Mouse (Mus musculus) G1E (cell line): ENCODE measurements at regions not wholly inside any gene's neighbourhood (a gene's known extent, or its start where the extent isn't known, plus 50 kb on each side); places are given as distances from the start of the nearest gene placed in this dataset.

Experiments
- ATAC-seq: 2 replicates; pipeline ENCODE4 v1.8.0; 2016; ENCODE audit warnings: mild to moderate bottlenecking; ENCODE audit not compliant: insufficient number of reproducible peaks, poor library complexity, low FRiP score, severe bottlenecking; ENCODE audit errors: extremely low read depth
- DNase-seq: peaks from one replicate; pipeline ENCODE4 v3.0.0; 2012; ENCODE audit warnings: low spot score
- H3K27me3 ChIP-seq: 2 replicates; pipeline ENCODE4 v1.6.1; 2012; ENCODE audit warnings: mild to moderate bottlenecking, low read length, inconsistent platforms; ENCODE audit not compliant: insufficient read depth
- H3K36me3 ChIP-seq: replicated peaks from 2 replicates; pipeline ENCODE3; 2012; ENCODE audit warnings: mild to moderate bottlenecking, inconsistent platforms
- H3K4me1 ChIP-seq: 2 replicates; pipeline ENCODE4 v1.6.1; 2012; ENCODE audit warnings: low read depth, low read length, inconsistent platforms, mixed read lengths; ENCODE audit not compliant: insufficient read depth
- H3K4me3 ChIP-seq: 2 replicates; pipeline ENCODE4 v1.5.1; 2012; ENCODE audit warnings: low read depth, mild to moderate bottlenecking, inconsistent platforms, low read length, moderate library complexity, mixed read lengths
- H3K9me3 ChIP-seq: replicated peaks from 2 replicates; pipeline ENCODE4 v1.6.1; 2012; ENCODE audit warnings: inconsistent platforms
- CTCF ChIP-seq: IDR thresholded peaks from 2 replicates; pipeline ENCODE4 v1.5.1; 2012; ENCODE audit warnings: low read depth, low read length, inconsistent platforms, mixed read lengths
- GATA1 ChIP-seq: IDR thresholded peaks from 2 replicates; pipeline ENCODE4 v1.6.1; 2012; ENCODE audit warnings: borderline replicate concordance, low read length, inconsistent platforms, mixed read lengths
- GATA2 ChIP-seq: IDR thresholded peaks from 2 replicates; pipeline ENCODE4 v1.6.1; 2012; ENCODE audit warnings: low read depth, low read length, inconsistent platforms, borderline replicate concordance
- POLR2AphosphoS5 ChIP-seq: IDR thresholded peaks from 2 replicates; pipeline ENCODE4 v1.6.1; 2012; ENCODE audit warnings: low read depth, low read length, inconsistent platforms; ENCODE audit not compliant: insufficient replicate concordance
- TAL1 ChIP-seq: conservative IDR thresholded peaks from 2 replicates; pipeline ENCODE4 v1.6.1; 2012; ENCODE audit warnings: low read depth, low read length, inconsistent platforms, mixed read lengths

DNA sequence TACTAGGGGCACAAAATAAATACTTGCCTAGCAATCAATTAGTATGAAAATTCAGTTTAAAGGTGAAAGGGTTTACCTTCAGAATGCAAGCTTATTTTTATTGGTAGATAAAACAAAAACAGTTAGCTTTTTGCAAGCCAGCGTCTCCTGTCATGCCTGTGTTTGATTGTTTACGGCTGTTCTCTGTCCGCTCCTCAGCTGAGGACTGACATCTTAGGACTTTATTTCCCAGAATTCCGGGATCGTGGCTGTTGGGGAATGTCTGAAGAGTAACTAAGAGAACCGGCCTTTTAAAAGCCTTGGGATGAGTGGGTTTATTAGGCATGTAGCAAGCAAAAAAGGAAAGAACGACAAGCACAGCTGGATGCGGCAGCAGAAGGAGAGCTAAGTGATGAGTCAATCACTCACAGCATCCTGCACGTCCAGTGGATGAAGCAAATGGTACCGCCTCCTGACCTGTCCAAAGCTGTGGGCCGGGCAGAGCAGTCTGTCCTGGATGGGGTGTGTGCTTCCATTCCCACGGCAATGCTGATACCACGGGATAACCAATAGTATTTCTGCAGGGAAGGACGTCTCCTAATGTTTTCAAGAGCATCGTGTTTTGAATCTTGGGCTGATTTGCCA lies 990.9 kb downstream of the Adgrl2 start:
- Histone ChIP-seq H3K4me3 (no peak overlapping the region), H3K36me3 (no peaks in the 10 kb centered on the region), H3K9me3 (peaks cover 34% of the 10 kb centered on the region), H3K27me3 (no peaks in the 10 kb centered on the region), H3K4me1 (no peaks in the 10 kb centered on the region)
- DNase-seq: no peak
- TF ChIP-seq GATA2 (no peak), GATA1 (no peak), POLR2AphosphoS5 (no peak)
- ATAC-seq: no peak

DNA sequence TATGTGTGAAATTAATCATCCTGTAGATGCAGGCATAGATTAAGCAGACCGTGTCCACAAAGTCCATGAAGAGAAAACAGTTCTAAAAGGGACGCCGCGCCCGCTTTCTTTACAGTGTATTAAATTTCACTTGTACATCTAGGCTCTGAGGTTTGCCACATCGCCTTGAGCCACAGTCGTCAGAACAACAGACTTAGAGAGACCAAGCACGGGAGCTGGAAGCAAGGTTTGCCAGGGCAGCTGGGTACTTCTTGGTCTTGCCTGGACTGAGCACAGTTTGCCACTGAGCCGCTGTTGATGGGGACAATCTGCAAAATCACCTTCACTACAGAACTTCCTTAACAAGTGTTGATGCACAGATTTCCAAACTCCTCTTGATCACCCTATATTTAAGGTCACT lies 998.6 kb downstream of the Adgrl2 start:
- TF ChIP-seq TAL1: no peak
- TF ChIP-seq GATA2: no peak
- TF ChIP-seq GATA1: no peak
- no peak for TF ChIP-seq CTCF
- TF ChIP-seq POLR2AphosphoS5: no peak
- Histone ChIP-seq H3K4me3 (no peak overlapping the region), H3K27me3 (no peaks in the 10 kb centered on the region), H3K36me3 (no peaks in the 10 kb centered on the region), H3K4me1 (no peaks in the 10 kb centered on the region), H3K9me3 (peaks cover 34% of the 10 kb centered on the region)
- DNase-seq (no peak), ATAC-seq (no peak)

DNA sequence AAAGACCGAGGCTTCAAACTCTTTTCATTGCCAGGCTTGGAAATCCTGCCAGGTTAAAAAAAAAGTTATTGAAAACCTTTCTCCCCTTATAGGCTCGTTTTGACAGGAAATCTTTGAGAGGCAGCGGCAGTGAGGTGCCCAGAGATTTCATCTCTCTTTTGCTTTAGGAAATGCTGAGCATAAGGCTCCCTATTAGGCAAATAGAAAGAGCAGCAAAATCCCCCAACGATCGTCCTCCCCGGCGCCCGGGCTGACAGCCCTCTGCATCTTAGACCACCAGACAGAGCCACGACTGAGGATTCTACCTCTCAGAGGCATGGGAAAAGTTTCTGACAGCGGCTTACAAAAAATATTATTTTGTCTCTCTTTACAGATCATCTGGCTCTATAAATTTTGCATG lies 999.5 kb downstream of the Adgrl2 start:
- Histone ChIP-seq H3K36me3 (no peaks in the 10 kb centered on the region), H3K9me3 (peaks cover 32% of the 10 kb centered on the region), H3K4me3 (no peak overlapping the region), H3K27me3 (no peaks in the 10 kb centered on the region), H3K4me1 (no peaks in the 10 kb centered on the region)
- no peak for DNase-seq
- no peak for ATAC-seq
- TF ChIP-seq GATA1 (no peak), POLR2AphosphoS5 (no peak), TAL1 (no peak), CTCF (no peak), GATA2 (no peak)

DNA sequence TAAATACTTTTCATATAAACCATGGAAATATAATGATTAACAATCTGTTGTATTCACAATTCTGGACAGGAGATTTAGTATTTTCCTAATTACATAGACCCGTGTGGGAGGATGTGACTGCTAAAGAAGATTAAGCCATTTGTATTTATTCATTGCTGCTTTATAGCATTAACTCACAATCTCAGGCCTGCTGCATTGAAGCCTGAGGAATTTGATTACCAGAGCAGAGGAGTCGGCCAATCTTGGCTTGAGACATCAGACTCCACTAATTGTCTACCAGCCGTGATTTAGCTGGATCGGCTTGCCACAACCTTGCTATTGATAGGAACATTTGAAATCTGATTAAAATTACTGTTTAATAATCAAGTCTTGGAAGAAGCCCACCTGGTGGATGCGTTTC lies 1007.5 kb downstream of the Adgrl2 start:
- TF ChIP-seq CTCF: no peak
- no peak for TF ChIP-seq GATA2
- TF ChIP-seq TAL1: no peak
- TF ChIP-seq POLR2AphosphoS5: no peak
- no peak for TF ChIP-seq GATA1
- ATAC-seq (no peak), DNase-seq (no peak)
- Histone ChIP-seq H3K9me3 (peaks cover 24% of the 10 kb centered on the region), H3K36me3 (no peaks in the 10 kb centered on the region), H3K27me3 (no peaks in the 10 kb centered on the region), H3K4me1 (no peaks in the 10 kb centered on the region), H3K4me3 (no peak overlapping the region)

DNA sequence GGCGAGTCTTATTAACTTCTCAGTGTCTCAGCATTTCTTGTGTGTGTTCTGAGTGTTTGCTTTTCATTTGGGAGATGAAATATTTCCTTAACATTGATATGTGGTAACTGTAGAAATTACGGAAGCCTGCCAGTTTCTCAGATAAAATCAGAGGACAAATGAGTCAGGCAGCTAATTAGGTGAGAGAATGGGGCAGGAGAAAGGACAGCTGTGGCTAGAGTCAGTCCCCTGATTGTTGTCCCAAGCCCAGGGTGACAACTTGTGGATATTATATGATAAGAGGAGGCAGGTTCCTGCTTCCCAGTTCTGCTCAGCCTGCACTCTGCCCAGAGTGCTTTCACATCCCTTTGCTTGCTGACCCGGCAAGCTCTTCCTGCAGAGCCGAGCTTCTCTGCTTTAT lies 1008.7 kb downstream of the Adgrl2 start:
- H3K27me3 ChIP-seq: no peaks in the 10 kb centered on the region
- no peaks in the 10 kb centered on the region for H3K4me1 ChIP-seq
- no peak overlapping the region for H3K4me3 ChIP-seq
- no peak for DNase-seq
- H3K36me3 ChIP-seq: no peaks in the 10 kb centered on the region
- TF ChIP-seq POLR2AphosphoS5: no peak
- no peak for TF ChIP-seq CTCF
- no peak for ATAC-seq
- peaks cover 28% of the 10 kb centered on the region for H3K9me3 ChIP-seq

DNA sequence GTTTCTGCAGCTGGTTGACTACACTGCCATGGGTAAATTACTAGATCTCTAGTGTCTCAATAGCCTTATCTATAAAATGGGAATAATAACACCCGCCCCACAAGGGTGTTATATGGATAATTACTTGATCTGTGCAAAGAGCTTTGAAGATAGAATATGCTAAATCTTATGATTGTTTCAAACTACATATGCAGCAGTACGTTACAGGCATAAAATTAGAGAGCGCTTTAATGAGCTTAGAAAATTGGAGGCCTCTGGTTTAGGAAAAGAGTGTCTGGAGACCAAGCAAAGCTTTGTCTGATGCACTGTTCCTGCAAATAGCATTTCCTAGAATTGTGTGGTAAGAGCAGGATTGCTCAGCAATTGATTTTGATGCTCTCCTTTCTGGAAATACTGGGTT lies 1013.8 kb downstream of the Adgrl2 start:
- Histone ChIP-seq H3K36me3 (no peaks in the 10 kb centered on the region), H3K4me3 (no peak overlapping the region), H3K4me1 (no peaks in the 10 kb centered on the region), H3K27me3 (no peaks in the 10 kb centered on the region), H3K9me3 (peaks cover 19% of the 10 kb centered on the region)
- DNase-seq (no peak), ATAC-seq (no peak)
- TF ChIP-seq POLR2AphosphoS5: no peak
- no peak for TF ChIP-seq TAL1
- TF ChIP-seq CTCF: no peak
- TF ChIP-seq GATA1: no peak
- TF ChIP-seq GATA2: no peak

DNA sequence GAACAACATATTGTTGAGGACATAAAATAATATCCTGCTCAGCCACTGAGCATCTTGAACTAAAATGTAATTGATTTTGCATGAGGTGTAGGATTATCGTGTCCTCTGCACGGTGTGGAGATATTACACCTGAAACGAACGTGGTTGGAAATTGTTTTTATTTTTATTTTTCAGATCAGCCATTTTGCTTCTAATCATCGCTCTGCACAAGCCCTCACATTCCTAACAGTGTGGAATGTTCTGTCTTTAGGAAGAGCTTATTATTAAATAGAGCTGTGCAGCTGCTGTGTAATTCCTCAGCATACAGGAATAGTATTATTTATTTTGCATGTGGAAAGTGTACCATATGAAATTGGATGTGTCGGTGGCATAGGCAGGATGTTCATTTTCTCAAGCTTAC lies 1014.3 kb downstream of the Adgrl2 start:
- no peak for ATAC-seq
- TF ChIP-seq GATA2 (no peak), TAL1 (no peak), CTCF (no peak), GATA1 (no peak), POLR2AphosphoS5 (no peak)
- Histone ChIP-seq H3K27me3 (no peaks in the 10 kb centered on the region), H3K36me3 (no peaks in the 10 kb centered on the region), H3K9me3 (peaks cover 19% of the 10 kb centered on the region), H3K4me1 (no peaks in the 10 kb centered on the region), H3K4me3 (no peak overlapping the region)
- no peak for DNase-seq
